Comparison of ENCODE assay signal across 19 mouse cellular contexts in the genomic region with DNA sequence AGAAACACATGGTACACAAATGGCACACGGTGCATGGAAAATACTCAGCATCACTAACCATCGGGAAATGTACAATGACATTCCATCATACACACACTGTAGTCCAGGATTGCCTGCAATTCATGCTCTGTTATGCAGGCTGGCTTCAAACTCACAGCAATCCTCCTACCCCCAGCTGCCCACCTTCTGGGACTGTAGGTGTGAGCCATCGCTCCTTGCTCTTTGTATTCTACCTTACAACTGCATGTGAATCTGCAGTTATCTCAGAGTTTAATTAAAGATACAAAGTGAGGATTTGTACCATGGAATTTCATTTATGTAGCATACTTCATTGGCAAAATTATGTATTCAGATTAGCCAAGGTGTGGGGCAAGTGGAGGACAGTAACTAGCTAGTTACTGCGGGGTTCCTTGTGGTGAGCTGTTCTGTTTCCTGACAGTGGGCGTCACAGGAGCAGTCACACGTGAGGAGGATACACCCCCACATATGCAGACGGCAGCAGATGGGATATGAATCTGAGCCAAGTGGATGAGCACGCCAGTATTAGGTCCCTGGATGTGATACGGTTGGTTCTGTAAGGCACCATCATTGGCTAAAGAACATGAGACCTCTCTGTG. TPM values are rescaled to one million over a fixed set of nuclear protein-coding genes. Genes with fewer than 3 reads are reported as not detected.
DNase-seq lines count a peak whose midpoint lies in the region; ATAC-seq and TF ChIP-seq lines count a peak whose summit lies in the region.
"Had no signal": no experiment of that assay in that cellular context is flagged by ENCODE, and none has a peak within 500 bp of the region (broad histone marks: within the 10 kb centered on the region; RNA-seq: fewer than 3 reads in every experiment).

No protein-coding gene starts in this region.

- no peaks in the 10 kb centered on the region for H3K4me1 ChIP-seq in forebrain, postnatal 0 days (ENCODE audit: insufficient read depth)
- H3K4me1 ChIP-seq: heart, embryonic 10.5 days; limb, embryonic 15.5 days had no signal

- H3K4me3 ChIP-seq in forebrain, postnatal 0 days (ENCODE audit: low read depth, low read length), result no peak overlapping the region
- H3K4me3 ChIP-seq: heart, embryonic 10.5 days; limb, embryonic 15.5 days had no signal

- no peak for DNase-seq in frontal cortex, postnatal 10 days (ENCODE audit: low spot score in 2 of 2)
- peak; percentile 80 for DNase-seq in brain, adult 2 months (ENCODE audit: low read depth, low spot score)
- DNase-seq in forebrain, postnatal 0 days, result peak; percentile 34
- DNase-seq in left cerebral cortex, postnatal 14 days (ENCODE audit: low spot score in 2 of 2), result peak; percentile 56 to 73
- no peak for DNase-seq in B cell, adult 2 months
- DNase-seq in kidney, postnatal 10 days, result no peak
- DNase-seq: adrenal gland, postnatal 25 days; gastrocnemius, postnatal 14 days; heart, postnatal 4 days; kidney, adult 18-20 months; kidney, postnatal 4 days; lung, embryonic 14.5 days; thymus, postnatal 36 days had no signal

- no peak overlapping the region for H3K27ac ChIP-seq in forebrain, postnatal 0 days (ENCODE audit: low read depth, low read length)
- H3K27ac ChIP-seq: heart, embryonic 10.5 days; limb, embryonic 15.5 days; stomach, postnatal 0 days had no signal

- ATAC-seq in frontal cortex, adult (ENCODE audit: low TSS enrichment), result peak; percentile 85
- peak; percentile 51 for ATAC-seq in forebrain, postnatal 0 days
- no peak for ATAC-seq in monocyte, adult 5-6 weeks (replicated peaks; ENCODE audit: insufficient number of reproducible peaks, low FRiP score, low TSS enrichment, poor library complexity, severe bottlenecking)

- WGBS in forebrain, postnatal 0 days, result 61% methylated on average over 9 of the region's 9 CpGs

- intact Hi-C loops in left cerebral cortex, postnatal 14 days (cut with DNase I), result no loop called here

- no peak for TF ChIP-seq CTCF in forebrain, postnatal 0 days (IDR thresholded peaks at IDR 0.05; ENCODE audit: low read depth)

- H3K36me3 ChIP-seq in forebrain, postnatal 0 days (ENCODE audit: insufficient read depth), result no peaks in the 10 kb centered on the region
- H3K36me3 ChIP-seq: heart, embryonic 10.5 days; limb, embryonic 15.5 days had no signal

- H3K9ac ChIP-seq in forebrain, postnatal 0 days, result no peak overlapping the region
- H3K9ac ChIP-seq: limb, embryonic 15.5 days; lung, embryonic 14.5 days had no signal

- no peaks in the 10 kb centered on the region for H3K27me3 ChIP-seq in forebrain, postnatal 0 days (ENCODE audit: insufficient read depth, low read length)
- H3K27me3 ChIP-seq: limb, embryonic 15.5 days had no signal

- H3K4me2 ChIP-seq in forebrain, postnatal 0 days (ENCODE audit: low read depth), result no peak overlapping the region
- H3K4me2 ChIP-seq: limb, embryonic 15.5 days; lung, embryonic 14.5 days had no signal

- no peaks in the 10 kb centered on the region for H3K9me3 ChIP-seq in forebrain, postnatal 0 days (ENCODE audit: low read length)
- H3K9me3 ChIP-seq: heart, embryonic 10.5 days; limb, embryonic 15.5 days had no signal

RNA-seq across cellular contexts. Expression of a gene that starts 41.3 kb away (rescaled TPM):
- total RNA-seq in forebrain, postnatal 0 days (2014; rRNA removed), result not detected in 2 replicates
- polyA plus RNA-seq in forebrain, postnatal 0 days (2015; fragmentation: Nextera tagmentation; extraction: Ambion mirVana), result not detected in 2 replicates
- total RNA-seq in left cerebral cortex, postnatal 14 days (2021), result not detected
- not detected in 3 replicates for total RNA-seq in monocyte, adult 5-6 weeks (2017)
- total RNA-seq: megakaryocyte-erythroid progenitor cell, adult 5-6 weeks had no signal
- polyA plus RNA-seq: heart, embryonic 10.5 days; limb, embryonic 15.5 days; lung, embryonic 14.5 days; stomach, postnatal 0 days had no signal

Comparison
In these comparisons a context has a peak if more than half of its experiments do, and no peak if none do; other contexts are left out.
1. DNase-seq: peak in brain, adult 2 months (single experiment), forebrain, postnatal 0 days (single experiment) and left cerebral cortex, postnatal 14 days (2 of 2); none in frontal cortex, postnatal 10 days (0 of 2), B cell, adult 2 months (0 of 2) and kidney, postnatal 10 days (single experiment).